Mouse (Mus musculus) central nervous system, embryonic 11.5 days (tissue): ENCODE measurements around the gene Btbd9. TPM values are rescaled to one million over a fixed set of nuclear protein-coding genes. Genes with fewer than 3 reads are reported as not detected.

ENCODE experiments used
- polyA plus RNA-seq: library from polyadenylated mRNA; depleted of rRNA; stranded (reverse); fragments of >200 nt; gene quantifications from 2 replicates; pipeline ENCODE4 v1.2.3, GENCODE M21; 2012; rRNA removed

Gene Btbd9
- polyA plus RNA-seq = 24.6 and 25.6 TPM in 2 replicates

GRCm38 (mm10) chr17:30575941-30576773 is at the start of gene Btbd9:
Gene Btbd9 (minus strand): TSS chr17:30576488.

GRCm38 (mm10) chr17:30624132-30624531 is 47.8 kb upstream of the Btbd9 start, which contains the start of gene Dnah8:
Gene Dnah8 (plus strand): TSS chr17:30624354.

Other genes starting within 250 kb of the Btbd9 start
- 1.3 and 1.6 TPM in 2 replicates for gene Dnah8, start 47.9 kb upstream of the Btbd9 start, polyA plus RNA-seq
- 119 and 176 TPM in 2 replicates for gene Glo1, start 50.4 kb upstream of the Btbd9 start, polyA plus RNA-seq